Mouse (Mus musculus): ENCODE measurements around the gene Slc30a1. TPM values are rescaled to one million over a fixed set of nuclear protein-coding genes. Genes with fewer than 3 reads are reported as not detected.
A peak's percentile ranks its signal among the peaks of the same experiment; 100 is the strongest.

Slc30a1 gene
- polyA plus RNA-seq, 1 experiment from 2014 or later = 2.3 TPM

DNA sequence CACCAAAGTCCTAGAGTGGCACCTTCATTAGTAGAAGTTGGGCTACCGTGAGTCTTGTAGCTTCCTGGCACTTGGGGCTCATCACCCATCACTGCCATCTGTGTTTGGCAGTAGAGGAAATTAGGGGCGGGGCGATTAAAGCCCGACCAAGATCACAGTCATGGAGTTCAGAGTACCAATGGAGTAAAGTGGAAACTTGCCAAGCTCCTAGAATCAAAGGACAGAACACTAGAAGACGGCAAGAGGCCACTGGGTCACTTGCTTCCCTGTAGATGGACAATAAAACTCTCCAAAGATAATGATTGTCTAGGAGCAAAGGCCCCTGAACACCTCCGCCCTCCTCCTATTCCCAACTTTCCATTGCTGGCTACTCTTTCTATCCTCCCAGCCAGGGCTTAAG lies 14.7 kb upstream of the Slc30a1 start:
- no peaks in the 10 kb centered on the region for H3K36me3 ChIP-seq (ENCODE audit: control insufficient read depth, insufficient read depth, low read length)
- 76% methylated on average over 6 of the region's 6 CpGs for WGBS
- no peaks in the 10 kb centered on the region for H3K9me3 ChIP-seq (replicated peaks; ENCODE audit: control insufficient read depth, low read length, poor library complexity, severe bottlenecking)
- ATAC-seq = no peak
- no peak overlapping the region for H3K27ac ChIP-seq (ENCODE audit: low read length)
- H3K4me2 ChIP-seq (ENCODE audit: low read length) = no peak overlapping the region
- no peaks in the 10 kb centered on the region for H3K4me1 ChIP-seq (ENCODE audit: control insufficient read depth, insufficient read depth, low read length)
- no peak overlapping the region for H3K4me3 ChIP-seq (ENCODE audit: low read depth, low read length)
- H3K9ac ChIP-seq (ENCODE audit: low read depth, low read length) = no peak overlapping the region
- no peaks in the 10 kb centered on the region for H3K27me3 ChIP-seq (ENCODE audit: control insufficient read depth, insufficient read depth, low read depth, low read length)

DNA sequence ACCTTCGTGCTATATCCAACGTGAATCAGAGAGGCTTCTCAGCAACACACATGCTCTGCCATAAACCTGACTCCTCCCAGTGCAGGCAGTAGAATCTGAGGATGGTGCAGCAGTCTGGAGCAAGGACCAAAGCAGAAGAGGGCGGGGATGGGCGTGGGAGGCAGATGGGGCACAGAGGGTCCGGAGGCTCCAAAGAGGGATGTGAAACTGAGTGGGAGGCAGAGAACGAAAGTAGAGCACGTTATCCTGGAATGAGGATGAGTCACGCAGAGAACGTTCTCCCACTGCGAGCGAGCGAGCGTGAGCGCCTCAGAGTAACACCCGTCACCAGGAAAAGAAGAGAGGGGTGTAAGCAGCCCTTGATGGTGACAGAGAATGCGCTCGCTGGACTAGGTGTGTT lies 12.2 kb upstream of the Slc30a1 start:
- 87% methylated on average over 17 of the region's 17 CpGs for WGBS
- no peak overlapping the region for H3K4me3 ChIP-seq (ENCODE audit: low read depth, low read length)
- no peak overlapping the region for H3K4me2 ChIP-seq (ENCODE audit: low read length)
- H3K27me3 ChIP-seq (ENCODE audit: control insufficient read depth, insufficient read depth, low read depth, low read length) = no peaks in the 10 kb centered on the region
- no peak overlapping the region for H3K9ac ChIP-seq (ENCODE audit: low read depth, low read length)
- no peaks in the 10 kb centered on the region for H3K9me3 ChIP-seq (replicated peaks; ENCODE audit: control insufficient read depth, low read length, poor library complexity, severe bottlenecking)
- H3K27ac ChIP-seq (ENCODE audit: low read length) = no peak overlapping the region
- no peaks in the 10 kb centered on the region for H3K36me3 ChIP-seq (ENCODE audit: control insufficient read depth, insufficient read depth, low read length)
- no peaks in the 10 kb centered on the region for H3K4me1 ChIP-seq (ENCODE audit: control insufficient read depth, insufficient read depth, low read length)
- no peak for ATAC-seq

DNA sequence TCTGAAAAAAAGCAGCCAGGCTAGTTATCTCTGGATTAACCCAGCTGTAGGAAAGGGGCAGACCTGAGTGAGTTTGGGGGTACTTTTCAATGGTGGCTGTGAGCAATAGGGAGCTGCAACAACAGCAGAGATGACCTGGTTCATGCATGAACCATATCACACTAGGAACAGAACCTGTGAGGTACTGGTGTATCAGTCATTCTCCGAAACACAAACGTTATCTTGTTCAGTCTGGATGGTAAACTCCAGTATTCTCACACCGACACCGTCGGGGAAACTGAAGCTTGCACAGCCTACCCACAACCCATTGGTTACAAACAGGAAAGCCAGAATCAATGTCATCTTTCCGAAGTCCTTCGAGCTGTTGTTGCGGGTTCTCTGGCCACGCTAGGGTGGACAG lies 11.7 kb upstream of the Slc30a1 start:
- H3K4me2 ChIP-seq (ENCODE audit: low read length) = no peak overlapping the region
- no peak overlapping the region for H3K4me3 ChIP-seq (ENCODE audit: low read depth, low read length)
- H3K27me3 ChIP-seq (ENCODE audit: control insufficient read depth, insufficient read depth, low read depth, low read length) = no peaks in the 10 kb centered on the region
- no peaks in the 10 kb centered on the region for H3K36me3 ChIP-seq (ENCODE audit: control insufficient read depth, insufficient read depth, low read length)
- H3K27ac ChIP-seq (ENCODE audit: low read length) = no peak overlapping the region
- 93% methylated on average over 9 of the region's 9 CpGs for WGBS
- no peaks in the 10 kb centered on the region for H3K9me3 ChIP-seq (replicated peaks; ENCODE audit: control insufficient read depth, low read length, poor library complexity, severe bottlenecking)
- H3K9ac ChIP-seq (ENCODE audit: low read depth, low read length) = no peak overlapping the region
- H3K4me1 ChIP-seq (ENCODE audit: control insufficient read depth, insufficient read depth, low read length) = no peaks in the 10 kb centered on the region
- no peak for ATAC-seq

DNA sequence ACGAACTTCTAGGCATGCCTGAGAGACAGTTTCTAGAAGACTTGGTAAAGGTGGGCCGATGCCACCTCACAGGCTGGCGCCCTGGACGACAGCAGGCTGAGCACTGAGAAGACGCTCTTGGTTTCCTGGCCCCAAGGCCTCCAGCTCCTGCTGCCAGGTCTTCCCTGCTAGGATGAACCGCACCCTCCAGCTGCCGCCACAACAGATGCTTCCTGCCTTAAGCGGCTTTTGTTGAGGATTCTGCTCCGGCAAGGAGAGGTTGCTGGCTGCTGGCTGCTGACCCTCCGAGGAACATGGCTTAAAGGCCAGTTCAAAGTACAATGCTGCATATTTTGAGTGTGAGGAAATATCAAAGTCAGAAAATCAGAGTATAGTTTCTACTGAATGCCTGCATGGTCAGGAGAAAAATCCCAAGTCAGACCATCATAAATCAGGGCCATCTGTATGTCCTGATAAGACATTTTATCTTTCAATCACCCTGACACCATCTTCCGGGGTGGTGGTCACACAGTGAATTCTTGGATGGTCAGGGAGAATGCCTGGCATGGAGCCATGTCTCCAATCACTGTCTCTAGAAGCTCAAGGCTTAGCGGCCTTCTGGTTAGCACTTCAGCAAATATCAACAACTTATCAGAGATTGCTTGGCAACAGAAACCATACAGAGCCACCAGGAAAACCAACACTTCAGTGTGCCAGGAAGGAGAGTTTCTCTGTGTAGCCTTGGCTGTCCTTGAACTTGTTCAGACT lies 9.6 kb upstream of the Slc30a1 start:
- H3K36me3 ChIP-seq (ENCODE audit: control insufficient read depth, insufficient read depth, low read length) = no peaks in the 10 kb centered on the region
- no peak overlapping the region for H3K9ac ChIP-seq (ENCODE audit: low read depth, low read length)
- no peak overlapping the region for H3K27ac ChIP-seq (ENCODE audit: low read length)
- H3K4me3 ChIP-seq (ENCODE audit: low read depth, low read length) = no peak overlapping the region
- no peaks in the 10 kb centered on the region for H3K4me1 ChIP-seq (ENCODE audit: control insufficient read depth, insufficient read depth, low read length)
- no peaks in the 10 kb centered on the region for H3K9me3 ChIP-seq (replicated peaks; ENCODE audit: control insufficient read depth, low read length, poor library complexity, severe bottlenecking)
- no peaks in the 10 kb centered on the region for H3K27me3 ChIP-seq (ENCODE audit: control insufficient read depth, insufficient read depth, low read depth, low read length)
- 75% methylated on average over 12 of the region's 12 CpGs for WGBS
- no peak overlapping the region for H3K4me2 ChIP-seq (ENCODE audit: low read length)
- no peak for ATAC-seq

DNA sequence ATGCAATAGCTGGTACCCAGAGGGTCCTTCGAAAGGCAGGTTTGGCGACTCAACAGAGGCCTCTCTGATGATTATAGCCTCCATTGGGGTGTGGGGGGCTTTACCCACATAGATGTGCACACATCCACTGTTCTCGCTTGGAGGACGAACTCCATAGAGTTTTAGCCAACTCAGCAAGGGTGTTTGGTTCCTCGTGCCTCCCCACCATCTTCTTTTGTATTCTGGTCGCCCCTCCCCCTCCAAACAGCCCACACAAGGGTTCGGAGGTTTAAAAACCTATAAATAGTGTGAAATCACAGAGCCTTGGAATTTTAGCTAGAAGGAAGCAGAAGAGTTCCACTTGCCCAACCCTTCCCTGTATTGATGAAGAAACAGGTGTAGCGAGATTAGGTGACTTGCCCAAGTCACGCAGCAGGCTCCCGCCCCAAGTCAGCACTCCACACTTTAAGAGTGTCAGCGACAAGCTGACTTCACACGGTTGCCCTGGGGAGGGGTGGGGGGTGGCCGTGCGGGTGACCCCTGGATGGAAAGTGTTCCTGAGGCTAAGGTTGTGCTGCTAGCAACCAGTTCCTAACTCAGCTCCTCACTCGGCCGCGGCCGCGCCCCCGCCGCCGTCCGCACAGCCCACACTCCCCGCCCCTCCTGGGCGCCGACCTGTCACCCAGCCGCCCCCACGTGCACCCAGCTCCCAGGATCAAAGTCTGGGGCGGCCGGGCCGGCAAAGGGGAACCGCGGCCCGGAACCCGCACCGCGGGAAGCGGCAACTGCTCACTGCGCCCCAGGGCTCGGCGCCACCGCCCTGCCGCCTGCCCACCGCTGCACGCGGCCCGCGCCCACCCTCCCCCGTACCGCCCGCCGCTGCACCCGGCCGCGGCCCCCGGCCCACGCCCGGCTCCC lies 682 bp upstream of the Slc30a1 start:
- H3K9ac ChIP-seq (ENCODE audit: low read depth, low read length) = peak overlapping the region; percentile 81
- H3K36me3 ChIP-seq (ENCODE audit: control insufficient read depth, insufficient read depth, low read length) = peaks cover 7% of the 10 kb centered on the region
- H3K4me1 ChIP-seq (ENCODE audit: control insufficient read depth, insufficient read depth, low read length) = peaks cover 30% of the 10 kb centered on the region
- peak overlapping the region; percentile 95 for H3K4me3 ChIP-seq (ENCODE audit: low read depth, low read length)
- H3K4me2 ChIP-seq (ENCODE audit: low read length) = peak overlapping the region; percentile 89
- WGBS = 6% methylated on average over 24 of the region's 58 CpGs
- peak overlapping the region; percentile 69; the same call in 1 of the 2 replicates for H3K27ac ChIP-seq (ENCODE audit: low read length)
- no peaks in the 10 kb centered on the region for H3K9me3 ChIP-seq (replicated peaks; ENCODE audit: control insufficient read depth, low read length, poor library complexity, severe bottlenecking)
- H3K27me3 ChIP-seq (ENCODE audit: control insufficient read depth, insufficient read depth, low read depth, low read length) = no peaks in the 10 kb centered on the region
- ATAC-seq = peak; percentile 64

DNA sequence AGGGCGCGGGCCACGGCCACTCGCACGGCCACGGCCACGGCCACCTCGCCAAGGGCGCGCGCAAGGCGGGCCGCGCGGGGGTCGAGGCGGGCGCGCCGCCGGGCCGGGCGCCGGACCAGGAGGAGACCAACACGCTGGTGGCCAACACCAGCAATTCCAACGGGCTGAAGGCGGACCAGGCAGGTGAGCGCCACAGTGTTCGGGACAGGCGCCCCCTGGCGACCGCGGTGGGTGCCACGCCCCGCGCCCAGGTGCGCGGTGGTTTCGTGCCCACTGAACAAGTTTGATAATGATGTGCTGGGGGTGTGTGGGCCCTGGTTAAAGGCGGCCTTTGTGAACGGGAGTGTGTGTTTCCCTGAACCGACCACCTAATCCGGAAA lies 854 bp downstream of the Slc30a1 start:
- Histone ChIP-seq H3K27me3 (ENCODE audit: control insufficient read depth, insufficient read depth, low read depth, low read length) (no peaks in the 10 kb centered on the region), H3K27ac (ENCODE audit: low read length) (peak overlapping the region; percentile 92), H3K36me3 (ENCODE audit: control insufficient read depth, insufficient read depth, low read length) (peaks cover 7% of the 10 kb centered on the region), H3K4me3 (ENCODE audit: low read depth, low read length) (peak overlapping the region; percentile 95), H3K4me1 (ENCODE audit: control insufficient read depth, insufficient read depth, low read length) (peaks cover 42% of the 10 kb centered on the region), H3K4me2 (ENCODE audit: low read length) (peak overlapping the region; percentile 89), H3K9me3 (replicated peaks; ENCODE audit: control insufficient read depth, low read length, poor library complexity, severe bottlenecking) (no peaks in the 10 kb centered on the region), H3K9ac (ENCODE audit: low read depth, low read length) (peak overlapping the region; percentile 86)
- WGBS = under 1% methylated on average over 43 of the region's 43 CpGs
- peak; percentile 19 for ATAC-seq

DNA sequence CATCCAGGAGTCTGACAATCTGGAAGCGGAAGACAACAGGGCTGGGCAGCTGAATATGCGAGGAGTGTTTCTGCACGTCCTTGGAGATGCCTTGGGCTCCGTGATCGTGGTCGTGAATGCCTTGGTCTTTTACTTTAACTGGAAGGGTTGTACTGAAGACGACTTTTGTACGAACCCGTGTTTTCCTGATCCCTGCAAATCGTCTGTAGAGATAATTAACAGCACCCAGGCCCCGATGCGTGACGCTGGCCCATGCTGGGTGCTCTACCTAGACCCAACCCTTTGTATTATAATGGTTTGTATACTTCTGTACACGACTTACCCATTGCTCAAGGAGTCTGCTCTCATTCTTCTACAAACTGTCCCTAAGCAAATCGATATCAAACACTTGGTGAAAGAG lies 2.3 kb downstream of the Slc30a1 start:
- peaks cover 7% of the 10 kb centered on the region for H3K36me3 ChIP-seq (ENCODE audit: control insufficient read depth, insufficient read depth, low read length)
- WGBS = 93% methylated on average over 15 of the region's 15 CpGs
- H3K9ac ChIP-seq (ENCODE audit: low read depth, low read length) = no peak overlapping the region
- H3K4me2 ChIP-seq (ENCODE audit: low read length) = peak overlapping the region; percentile 89
- ATAC-seq = no peak
- H3K27ac ChIP-seq (ENCODE audit: low read length) = no peak overlapping the region
- H3K9me3 ChIP-seq (replicated peaks; ENCODE audit: control insufficient read depth, low read length, poor library complexity, severe bottlenecking) = no peaks in the 10 kb centered on the region
- H3K4me3 ChIP-seq (ENCODE audit: low read depth, low read length) = peak overlapping the region; percentile 4; the same call in 1 of the 2 replicates
- no peaks in the 10 kb centered on the region for H3K27me3 ChIP-seq (ENCODE audit: control insufficient read depth, insufficient read depth, low read depth, low read length)
- peaks cover 46% of the 10 kb centered on the region for H3K4me1 ChIP-seq (ENCODE audit: control insufficient read depth, insufficient read depth, low read length)

DNA sequence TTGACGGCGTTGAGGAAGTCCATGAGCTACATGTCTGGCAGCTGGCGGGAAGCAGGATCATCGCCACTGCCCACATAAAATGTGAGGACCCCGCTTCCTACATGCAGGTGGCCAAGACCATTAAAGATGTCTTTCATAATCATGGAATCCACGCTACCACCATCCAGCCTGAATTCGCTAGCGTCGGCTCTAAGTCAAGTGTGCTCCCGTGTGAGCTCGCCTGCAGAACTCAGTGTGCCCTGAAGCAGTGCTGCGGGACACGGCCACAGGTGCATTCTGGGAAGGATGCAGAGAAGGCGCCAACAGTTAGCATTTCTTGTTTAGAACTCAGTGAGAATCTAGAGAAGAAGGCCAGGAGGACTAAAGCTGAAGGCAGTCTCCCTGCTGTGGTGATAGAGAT lies 2.7 kb downstream of the Slc30a1 start:
- no peaks in the 10 kb centered on the region for H3K27me3 ChIP-seq (ENCODE audit: control insufficient read depth, insufficient read depth, low read depth, low read length)
- peaks cover 7% of the 10 kb centered on the region for H3K36me3 ChIP-seq (ENCODE audit: control insufficient read depth, insufficient read depth, low read length)
- 93% methylated on average over 14 of the region's 14 CpGs for WGBS
- H3K4me1 ChIP-seq (ENCODE audit: control insufficient read depth, insufficient read depth, low read length) = peaks cover 46% of the 10 kb centered on the region
- H3K4me2 ChIP-seq (ENCODE audit: low read length) = peak overlapping the region; percentile 89; the same call in 1 of the 2 replicates
- H3K9me3 ChIP-seq (replicated peaks; ENCODE audit: control insufficient read depth, low read length, poor library complexity, severe bottlenecking) = no peaks in the 10 kb centered on the region
- ATAC-seq = no peak
- no peak overlapping the region for H3K27ac ChIP-seq (ENCODE audit: low read length)
- H3K4me3 ChIP-seq (ENCODE audit: low read depth, low read length) = no peak overlapping the region
- no peak overlapping the region for H3K9ac ChIP-seq (ENCODE audit: low read depth, low read length)

DNA sequence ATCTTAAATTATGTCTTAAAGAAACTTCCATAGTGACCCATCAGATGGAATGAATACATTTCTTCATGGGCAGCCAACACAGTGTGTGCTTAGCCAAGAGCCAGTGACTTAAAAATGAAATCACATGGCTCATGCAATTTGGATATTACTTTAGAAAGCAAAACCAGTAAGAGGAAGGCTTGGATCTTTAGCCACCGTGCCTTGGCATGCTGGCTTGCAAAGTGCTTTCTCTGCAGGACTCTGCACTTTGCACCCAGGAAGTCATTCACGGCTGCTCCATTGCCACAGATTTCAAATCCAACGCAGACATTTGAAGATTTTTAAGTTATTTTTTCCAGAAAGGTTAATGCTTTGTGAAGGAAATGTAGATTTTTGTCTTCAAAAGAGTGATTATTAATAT lies 4.1 kb downstream of the Slc30a1 start:
- Histone ChIP-seq H3K4me2 (ENCODE audit: low read length) (peak overlapping the region; percentile 36), H3K4me1 (ENCODE audit: control insufficient read depth, insufficient read depth, low read length) (peaks cover 44% of the 10 kb centered on the region), H3K27me3 (ENCODE audit: control insufficient read depth, insufficient read depth, low read depth, low read length) (no peaks in the 10 kb centered on the region), H3K27ac (ENCODE audit: low read length) (no peak overlapping the region), H3K4me3 (ENCODE audit: low read depth, low read length) (no peak overlapping the region), H3K9me3 (replicated peaks; ENCODE audit: control insufficient read depth, low read length, poor library complexity, severe bottlenecking) (no peaks in the 10 kb centered on the region), H3K9ac (ENCODE audit: low read depth, low read length) (no peak overlapping the region), H3K36me3 (ENCODE audit: control insufficient read depth, insufficient read depth, low read length) (peaks cover 7% of the 10 kb centered on the region)
- ATAC-seq = no peak
- WGBS = 71% methylated on average over 3 of the region's 3 CpGs

Data from midbrain, embryonic 16.5 days (tissue).